Mouse (Mus musculus) gastrocnemius, postnatal 14 days (tissue): ENCODE measurements around the gene Sprr2a2. TPM values are rescaled to one million over a fixed set of nuclear protein-coding genes. Genes with fewer than 3 reads are reported as not detected.
"Not testable (repeated sequence)": the region's sequence is repeated elsewhere in the genome, so short reads cannot be mapped to it uniquely, and the experiment has no call there.

Experiments used
- DNase-seq: peaks from one replicate; pipeline ENCODE4 v3.0.0; 2021; ENCODE audit warnings: mixed read lengths
- intact Hi-C: fragments of 180-260 bp; cut with DNase I; formaldehyde crosslinking; loops from one replicate; pipeline ENCODE4 v1.15.1; 2025; ENCODE audit warnings: low total_unique reads
- total RNA-seq, 2 experiments: library from RNA; stranded (reverse); gene quantifications; 2 replicates each; pipeline ENCODE4 v1.2.3; 2021

Sprr2a2 gene
- total RNA-seq, 2 experiments from 2014 or later = not detected

DNA sequence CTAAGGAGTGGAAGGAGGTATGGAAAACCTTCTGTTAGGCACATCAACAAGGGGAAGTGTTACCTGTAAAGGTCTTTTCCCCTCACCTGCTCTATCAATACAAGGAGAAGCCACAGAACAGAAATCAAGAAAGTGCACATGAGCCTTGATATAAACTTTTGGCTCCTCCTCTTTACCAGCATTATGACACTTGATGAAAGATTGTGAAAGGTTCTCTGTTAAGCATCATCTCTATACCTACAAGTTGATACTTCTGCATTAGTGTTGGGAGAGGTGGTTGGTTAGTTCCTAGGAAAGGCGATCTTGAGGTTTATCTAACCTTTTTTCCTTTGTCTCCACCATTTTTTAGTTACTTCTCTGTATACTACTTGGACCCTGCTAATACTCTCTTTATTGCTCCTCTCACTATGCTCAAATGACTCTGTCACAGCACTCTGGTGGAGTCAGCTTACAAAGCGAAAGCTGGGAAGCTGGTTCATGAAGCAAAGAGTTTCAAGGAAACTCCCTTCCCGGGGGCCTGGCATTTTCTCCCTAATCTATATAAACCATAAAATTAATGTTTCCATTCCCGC, 55.8 kb downstream of the Sprr2a2 start:
- intact Hi-C loops, DNase-seq: not testable (repeated sequence)

DNA sequence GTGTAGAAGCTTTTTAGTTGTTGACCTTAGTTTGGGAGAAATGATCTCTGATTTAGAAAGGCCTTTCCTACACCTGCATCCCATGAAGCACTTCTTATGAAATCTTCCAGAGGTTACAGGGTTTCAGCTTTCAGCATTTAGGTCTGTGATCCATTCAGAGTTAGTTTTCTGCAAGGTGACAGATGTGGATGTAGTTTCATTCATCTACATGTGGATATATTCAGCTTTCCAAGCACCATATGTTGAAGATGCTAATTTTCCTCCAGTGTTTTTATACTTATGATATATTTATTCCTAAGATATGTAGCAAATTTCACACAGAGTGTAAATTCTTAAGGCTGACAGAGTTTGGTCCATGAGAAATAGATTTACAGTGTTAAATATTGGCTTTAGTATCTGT, 57.8 kb downstream of the Sprr2a2 start:
- DNase-seq, intact Hi-C loops: not testable (repeated sequence)

DNA sequence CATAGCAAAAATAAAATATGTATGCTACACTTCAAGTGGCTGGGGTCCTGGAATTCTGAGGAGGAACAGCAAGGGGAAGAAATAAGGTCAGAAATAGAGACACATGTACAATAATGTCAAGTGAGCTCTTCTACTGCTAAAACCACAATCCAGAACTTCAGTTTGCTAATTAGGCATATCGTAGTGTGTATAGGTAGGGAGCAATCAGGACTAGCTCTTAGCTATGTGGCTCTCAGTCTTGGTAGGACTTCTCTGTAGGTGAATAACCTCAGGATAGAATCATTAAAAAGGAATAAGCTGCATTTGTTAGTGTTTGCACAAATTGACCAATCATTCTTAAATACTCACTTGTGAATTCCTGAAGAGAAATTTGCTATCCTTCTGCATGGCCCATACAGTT, 58.3 kb downstream of the Sprr2a2 start:
- DNase-seq, intact Hi-C loops: not testable (repeated sequence)

DNA sequence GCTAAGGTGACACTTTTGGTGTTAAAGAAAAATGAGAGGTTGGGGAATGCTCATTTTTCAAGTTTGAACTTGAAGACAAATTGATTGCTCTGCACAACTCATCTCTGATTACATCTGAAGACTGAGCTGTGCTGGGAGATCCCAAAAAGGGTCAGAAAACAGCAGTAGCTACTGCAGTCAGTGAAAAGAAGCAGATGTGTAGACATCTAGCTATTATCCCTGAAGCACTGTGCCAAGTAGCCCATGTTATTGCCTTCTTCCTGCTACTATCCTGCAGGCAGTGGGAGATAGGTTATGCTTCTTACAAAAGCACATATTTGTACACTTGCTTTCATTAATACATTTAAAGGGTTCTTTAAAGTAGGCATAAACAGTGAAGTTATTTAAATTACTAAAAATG, 63.9 kb downstream of the Sprr2a2 start:
- intact Hi-C loops, DNase-seq: not testable (repeated sequence)

DNA sequence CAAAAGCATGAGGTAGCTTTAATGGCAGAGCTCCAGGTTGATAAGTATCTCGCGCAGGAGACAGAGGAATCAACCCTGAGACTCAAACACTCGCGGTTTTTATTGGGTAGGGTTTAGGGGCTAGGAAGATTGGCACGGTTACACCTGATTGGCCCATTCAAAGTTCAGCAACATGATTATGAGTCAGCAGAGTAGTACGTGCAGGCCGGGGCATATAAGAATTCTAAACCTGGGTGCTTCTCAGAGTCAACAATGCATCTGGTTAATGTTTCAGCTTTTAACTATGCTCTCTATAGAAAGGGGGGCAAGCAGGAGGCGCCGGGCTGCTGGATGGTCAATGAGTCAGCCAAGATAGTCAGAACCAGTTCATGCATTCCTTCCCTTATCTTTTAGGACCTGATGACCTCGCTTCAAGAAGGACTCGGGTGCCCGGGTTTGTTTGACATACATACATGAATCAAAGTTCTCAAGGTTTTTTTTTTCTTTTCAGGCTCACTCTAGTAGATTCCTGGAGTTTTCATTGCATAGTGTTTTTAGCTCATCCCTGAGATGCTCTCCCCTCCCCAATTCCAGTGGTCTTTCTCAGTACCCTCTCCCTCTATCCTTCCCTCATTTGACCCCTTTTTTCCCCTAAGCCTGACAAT, 65.4 kb downstream of the Sprr2a2 start:
- DNase-seq, intact Hi-C loops: not testable (repeated sequence)

DNA sequence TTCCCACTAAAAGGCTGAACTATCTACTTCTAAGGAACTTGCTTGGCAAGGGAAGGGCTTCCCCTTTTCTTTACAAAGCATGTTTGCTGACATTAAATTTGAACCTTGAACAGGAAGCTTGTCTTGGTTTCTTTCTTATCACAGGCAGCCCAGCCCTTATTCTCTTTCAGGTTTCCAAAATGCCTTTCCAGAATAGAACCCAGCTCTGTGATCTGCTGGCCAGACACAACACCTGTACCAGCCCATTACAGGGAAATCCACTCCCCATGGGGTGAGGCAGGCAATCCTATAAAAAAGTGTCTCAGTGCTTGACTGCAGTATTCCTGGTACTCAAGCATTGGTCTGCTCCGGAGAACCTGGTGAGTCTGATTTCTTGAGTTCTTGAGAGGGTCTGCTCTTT, 69.4 kb downstream of the Sprr2a2 start, which contains the start of gene Sprr2a3:
Sprr2a3 (plus strand) TSS at position 317 of the 400 bp plus-strand sequence.
- intact Hi-C loops = not testable (repeated sequence)

DNA sequence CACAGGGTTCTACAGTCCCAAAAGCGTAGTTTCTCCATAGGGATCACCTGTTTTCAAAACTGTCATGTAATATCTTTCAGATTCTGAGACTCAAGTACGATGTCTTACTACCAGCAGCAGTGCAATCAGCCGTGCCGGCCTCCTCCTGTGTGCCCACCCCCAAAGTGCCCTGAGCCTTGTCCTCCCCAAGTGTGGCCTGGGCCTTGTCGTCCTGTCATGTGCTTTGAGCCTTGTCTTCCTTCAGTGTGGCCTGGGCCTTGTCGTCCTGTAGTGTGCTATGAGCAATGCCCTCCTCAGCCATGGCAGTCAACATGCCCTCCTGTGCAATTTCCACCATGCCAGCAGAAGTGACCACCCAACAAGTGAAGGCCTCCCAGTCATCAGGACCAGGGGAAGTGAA, 72.8 kb downstream of the Sprr2a2 start:
- intact Hi-C loops, DNase-seq: not testable (repeated sequence)

More for the DNA sequence above, 69.4 kb downstream of the Sprr2a2 start, which contains the start of gene Sprr2a3:
- not testable (repeated sequence) for DNase-seq

Other genes with a start within 250 kb of the Sprr2a2 start
- gene Pglyrp3, start 201.3 kb upstream of the Sprr2a2 start, total RNA-seq = not detected
- gene Lor, start 132.8 kb upstream of the Sprr2a2 start, total RNA-seq = not detected
- not detected for gene Prr9, start 92.0 kb upstream of the Sprr2a2 start, total RNA-seq
- not detected for gene Lelp1, start 73.2 kb upstream of the Sprr2a2 start, total RNA-seq
- not detected for gene Sprr2a1, start 121 bp upstream of the Sprr2a2 start, total RNA-seq
- gene Sprr2a3, start 69.5 kb downstream of the Sprr2a2 start, total RNA-seq = not detected
- gene Sprr2b, start 100.7 kb downstream of the Sprr2a2 start, total RNA-seq = not detected
- not detected for gene Sprr2d, start 123.2 kb downstream of the Sprr2a2 start, total RNA-seq
- not detected for gene Sprr2e, start 136.2 kb downstream of the Sprr2a2 start, total RNA-seq
- not detected for gene Sprr2f, start 149.3 kb downstream of the Sprr2a2 start, total RNA-seq
- gene Sprr2h, start 169.8 kb downstream of the Sprr2a2 start, total RNA-seq = not detected
- gene Sprr2i, start 192.1 kb downstream of the Sprr2a2 start, total RNA-seq = not detected
- not detected for gene Sprr2j-ps, start 202.2 kb downstream of the Sprr2a2 start, total RNA-seq
- 1 to 10 TPM; 2.7 to 3.8 TPM for gene Gm9774, start 213.5 kb downstream of the Sprr2a2 start, total RNA-seq
- not detected for gene Sprr2k, start 216.7 kb downstream of the Sprr2a2 start, total RNA-seq
- not detected for gene Sprr1b, start 222.9 kb downstream of the Sprr2a2 start, total RNA-seq
- not detected for gene Sprr3, start 242.8 kb downstream of the Sprr2a2 start, total RNA-seq